Mouse (Mus musculus) layer of hippocampus, postnatal 25 days (tissue): ENCODE measurements around the gene Zfp384. TPM values are rescaled to one million over a fixed set of nuclear protein-coding genes. Genes with fewer than 3 reads are reported as not detected.

Experiments used
- DNase-seq, 2 experiments: peaks; one replicate each; pipeline ENCODE4 v3.0.0; 2022; ENCODE audit warnings: mixed read lengths in 2 of 2, low spot score in 1 of 2; ENCODE audit errors: extremely low spot score in 1 of 2
- total RNA-seq, 2 experiments: library from RNA; stranded (reverse); gene quantifications; 2 replicates each; pipeline ENCODE4 v1.2.3; 2021

The Zfp384 gene
- 10 to 100 TPM; 42.4 to 49.6 TPM for total RNA-seq

DNA sequence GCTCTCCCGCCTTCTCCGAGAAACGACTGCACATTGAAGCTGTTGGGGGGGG, at the start of gene Zfp384:
Gene Zfp384 (plus strand): TSS at position 17 of the 52 bp plus-strand sequence.
- DNase-seq = no peak

DNA sequence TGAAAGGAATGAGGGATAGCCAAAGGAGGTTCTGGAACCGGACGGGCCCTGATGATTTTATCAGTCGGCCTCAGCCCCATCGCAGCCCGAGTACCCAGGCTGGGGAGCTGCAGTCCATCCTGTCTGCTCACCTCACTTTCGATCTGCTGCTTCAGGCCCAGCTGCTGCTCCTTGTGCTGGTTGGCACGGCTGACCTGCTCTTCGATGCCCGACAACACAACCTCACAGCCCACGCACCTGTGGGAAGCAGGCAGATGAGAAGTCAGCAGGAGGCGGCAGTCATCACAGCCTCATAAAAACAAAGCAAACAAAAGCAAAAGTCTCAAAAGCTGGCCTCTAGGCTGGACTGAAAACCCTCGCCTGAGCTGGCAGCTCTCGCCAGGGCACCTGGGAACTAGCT, 49.0 kb upstream of the Zfp384 start:
- no peak for DNase-seq

DNA sequence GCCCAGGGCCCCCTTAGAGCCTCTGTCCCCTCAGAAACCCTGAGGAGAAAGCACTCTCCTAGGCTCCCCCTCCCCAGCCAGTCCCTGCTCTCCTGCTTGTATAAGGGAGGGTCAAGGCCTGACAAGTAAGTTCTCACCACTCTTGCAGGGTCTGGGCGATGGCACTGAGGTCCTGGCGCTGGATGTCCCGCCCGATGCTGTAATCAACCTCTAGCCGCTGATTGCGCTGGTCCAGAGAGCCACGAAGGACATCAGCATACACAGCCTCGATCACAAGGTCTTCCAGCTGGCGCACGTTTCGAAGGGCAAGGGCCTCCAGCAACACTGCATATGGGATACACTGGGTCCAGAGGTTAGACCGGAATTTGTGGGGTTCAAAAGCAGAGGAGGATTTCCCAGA, 47.9 kb upstream of the Zfp384 start:
- no peak for DNase-seq

DNA sequence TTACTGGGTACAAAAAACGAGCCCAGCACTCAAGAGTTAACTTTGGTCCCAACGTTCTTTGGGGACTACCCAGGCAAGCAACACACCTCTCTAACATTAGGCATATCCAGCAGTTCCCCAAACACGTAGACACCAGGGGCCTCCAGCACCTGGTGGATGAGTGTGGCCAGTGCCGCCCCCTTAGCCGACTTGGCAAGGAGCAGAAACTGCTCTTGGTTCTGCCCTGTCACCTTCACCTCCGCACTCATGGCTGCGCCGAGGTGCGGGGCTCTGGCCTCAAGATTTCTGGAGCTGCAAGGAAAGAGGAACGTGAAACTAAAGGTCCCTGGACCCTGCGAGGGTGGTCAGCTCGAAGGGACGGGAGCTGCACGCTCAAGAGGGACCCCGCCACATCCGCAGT, 44.3 kb upstream of the Zfp384 start:
- no peak for DNase-seq

DNA sequence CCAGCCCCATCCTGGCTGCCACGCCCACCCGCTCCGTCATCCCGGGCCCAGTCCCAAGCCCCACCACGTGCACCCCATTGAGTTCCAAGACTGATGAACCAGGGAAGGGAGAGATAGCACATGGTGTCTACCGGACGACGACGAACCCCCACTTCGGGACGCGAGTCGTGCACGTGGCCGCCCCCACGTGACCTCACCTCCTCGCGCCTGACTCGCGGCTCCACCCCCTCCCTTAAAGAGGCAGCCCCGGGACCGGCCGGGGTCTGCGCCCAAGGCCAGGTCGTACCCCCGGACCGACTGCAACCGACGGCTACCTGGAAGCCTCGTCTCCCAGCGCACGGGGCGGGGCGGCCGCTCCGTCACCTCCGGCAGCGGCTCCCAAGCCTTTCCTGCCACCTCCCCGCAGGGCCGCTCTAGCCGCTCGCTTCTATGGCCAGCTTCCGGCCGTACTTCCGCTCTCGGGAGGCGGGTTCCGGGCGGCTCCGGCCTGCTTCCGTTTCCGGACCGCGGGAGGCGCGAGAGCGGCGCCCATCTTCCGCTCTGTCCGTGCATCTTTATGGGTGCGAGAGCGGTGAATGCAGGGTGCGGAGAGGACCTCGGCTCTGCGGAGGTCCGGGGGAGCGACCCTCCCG, 43.7 kb upstream of the Zfp384 start, which contains the start of gene Cops7a:
Gene Cops7a (minus strand): TSS at position 451 of the 632 bp plus-strand sequence.
- DNase-seq = peak; percentile 94 to 96

DNA sequence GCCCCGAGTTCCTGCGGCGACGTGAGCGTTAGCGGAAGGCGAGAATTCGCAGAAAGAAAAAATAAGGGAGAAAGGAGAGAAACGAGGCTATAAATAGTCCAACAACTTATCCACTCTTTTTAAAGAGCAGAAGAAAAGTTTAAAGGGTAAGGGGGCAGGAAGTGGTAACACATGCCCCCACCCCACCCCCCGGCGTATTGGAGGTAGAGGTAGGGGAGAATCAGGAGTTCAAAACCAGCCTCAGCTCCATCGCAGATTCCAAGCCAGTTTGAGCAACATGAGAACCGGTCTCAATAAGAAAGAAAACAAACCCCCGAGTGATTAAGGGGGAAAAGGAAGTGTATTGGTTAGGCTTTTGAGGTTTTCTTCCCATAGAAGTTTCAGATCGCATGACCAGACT, 43.2 kb upstream of the Zfp384 start:
- no peak for DNase-seq

DNA sequence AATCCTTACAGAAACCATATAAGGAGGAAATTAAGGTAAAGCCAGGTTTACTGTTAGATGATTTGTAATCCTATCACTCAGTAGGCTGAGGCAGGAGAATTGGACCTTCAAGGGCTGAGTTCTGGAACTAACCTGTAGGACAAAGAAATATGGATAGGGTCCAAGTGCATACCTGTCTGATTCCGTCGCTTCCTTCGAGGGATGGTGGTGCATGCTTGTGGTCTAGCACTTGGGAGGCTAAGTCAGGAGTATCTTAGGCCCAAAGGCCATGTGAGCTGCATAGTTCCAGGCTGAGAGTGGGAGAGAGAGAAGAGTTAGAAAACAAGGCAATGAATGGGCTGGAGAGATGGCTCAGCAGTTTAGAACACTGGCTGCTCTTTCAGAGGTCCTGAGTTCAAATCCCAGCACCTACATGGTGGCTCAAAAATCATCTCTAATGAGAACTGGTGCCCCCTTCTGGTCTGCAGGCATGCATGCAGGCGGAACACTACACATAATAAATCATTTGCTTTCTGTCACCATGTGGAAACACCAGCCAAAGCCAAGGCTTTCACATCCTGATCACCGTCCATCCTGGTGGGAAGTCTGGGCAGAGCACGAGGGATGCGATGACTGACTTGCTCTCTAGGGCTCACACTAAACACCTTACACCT, 42.4 kb upstream of the Zfp384 start:
- DNase-seq = no peak

DNA sequence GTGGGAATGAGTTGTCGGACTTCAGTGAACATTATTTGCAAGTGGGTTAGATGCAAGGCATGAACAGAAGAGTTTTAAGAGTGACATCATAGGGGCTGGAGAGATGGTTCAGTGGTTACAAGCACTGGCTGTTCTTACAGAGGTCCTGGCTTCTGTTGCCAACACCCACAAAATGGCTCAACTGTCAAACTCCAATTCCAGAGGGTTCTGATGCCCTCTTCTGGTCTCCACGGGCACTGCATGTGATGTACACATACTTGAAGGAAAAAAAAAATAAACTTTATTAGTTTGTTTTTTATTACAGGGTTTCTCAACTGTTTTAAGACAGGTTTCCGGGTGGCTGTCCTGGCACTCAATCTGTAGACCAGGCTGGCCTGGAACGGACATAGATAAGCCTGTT, 41.2 kb upstream of the Zfp384 start:
- DNase-seq = peak in 1 of 2 experiments; percentile 58

DNA sequence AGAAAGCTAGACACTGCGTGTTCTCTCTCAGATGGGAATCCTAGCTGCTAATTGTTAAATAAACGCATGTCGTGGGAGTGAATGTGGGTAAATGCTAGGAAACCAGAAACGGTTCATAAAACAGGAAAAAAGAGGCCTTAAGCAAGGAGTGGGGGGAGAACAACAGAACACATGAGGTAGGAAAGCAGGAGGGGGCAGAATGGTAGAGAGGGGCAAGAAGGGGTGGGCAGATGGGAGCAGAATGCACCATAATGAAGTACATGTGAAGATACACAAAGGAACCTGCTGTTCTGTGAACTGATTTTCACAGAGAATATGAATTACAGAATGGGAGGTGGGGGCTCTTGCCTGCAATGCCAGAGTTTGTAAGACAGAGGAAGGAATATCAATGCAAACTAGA, 16.7 kb upstream of the Zfp384 start:
- DNase-seq = no peak

DNA sequence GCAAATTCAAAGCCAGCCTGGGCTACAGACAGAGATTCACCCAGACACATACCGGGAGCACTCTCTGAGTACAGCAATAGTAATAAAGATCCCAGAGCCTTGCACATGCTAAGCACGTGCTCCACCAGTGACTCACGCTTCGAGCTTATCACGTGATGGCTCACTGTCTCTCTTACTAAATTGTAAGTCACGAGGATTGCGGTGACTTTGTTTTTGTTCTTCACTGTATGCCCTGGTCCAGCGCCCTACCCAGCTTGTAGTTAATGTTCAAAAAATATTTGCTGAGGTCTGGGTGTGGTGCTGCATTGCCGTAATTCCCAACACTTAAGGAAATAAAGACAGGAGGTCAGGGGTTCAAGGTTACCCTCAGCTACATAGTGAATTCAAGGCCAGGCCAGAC, 15.6 kb upstream of the Zfp384 start:
- DNase-seq = no peak

DNA sequence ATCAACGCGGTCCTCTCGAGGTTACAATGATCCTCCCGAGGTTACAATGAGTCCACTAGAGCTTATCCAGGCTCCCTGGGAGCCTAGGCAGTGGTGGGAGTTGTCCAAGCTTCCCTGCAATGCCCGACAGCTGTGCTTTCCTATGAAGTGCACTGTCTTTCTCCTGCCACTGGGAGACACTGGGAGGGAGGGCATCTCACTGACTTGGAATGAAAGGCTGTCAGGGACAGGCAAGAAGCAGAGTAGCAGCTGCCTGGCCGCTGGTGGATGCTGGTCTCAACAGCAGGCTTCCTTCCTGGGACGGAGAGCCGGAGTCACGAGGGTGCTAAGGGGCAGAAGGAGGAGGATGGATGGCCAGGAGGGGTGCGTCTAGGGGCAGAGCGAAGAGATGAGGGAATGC, 15.1 kb upstream of the Zfp384 start:
- no peak for DNase-seq

DNA sequence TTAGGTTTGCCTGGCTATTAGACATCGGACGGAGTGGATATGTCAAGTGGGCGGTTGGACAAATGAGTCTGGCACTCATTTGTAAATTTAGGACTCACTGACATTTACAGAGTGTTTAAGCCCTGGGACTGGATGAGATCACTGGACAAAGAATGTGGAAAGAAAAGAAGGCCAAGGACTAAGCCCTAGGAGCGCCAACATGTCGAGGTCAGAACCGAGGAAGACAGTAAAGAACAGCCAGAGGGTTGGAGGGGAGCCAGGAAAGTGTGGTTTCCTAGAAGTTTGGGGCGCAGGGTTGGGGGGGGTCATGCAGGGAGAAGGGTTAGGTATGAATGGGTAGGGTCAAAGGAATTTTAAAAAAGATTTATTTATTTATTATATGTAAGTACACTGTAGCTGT, 13.7 kb upstream of the Zfp384 start:
- DNase-seq = no peak

DNA sequence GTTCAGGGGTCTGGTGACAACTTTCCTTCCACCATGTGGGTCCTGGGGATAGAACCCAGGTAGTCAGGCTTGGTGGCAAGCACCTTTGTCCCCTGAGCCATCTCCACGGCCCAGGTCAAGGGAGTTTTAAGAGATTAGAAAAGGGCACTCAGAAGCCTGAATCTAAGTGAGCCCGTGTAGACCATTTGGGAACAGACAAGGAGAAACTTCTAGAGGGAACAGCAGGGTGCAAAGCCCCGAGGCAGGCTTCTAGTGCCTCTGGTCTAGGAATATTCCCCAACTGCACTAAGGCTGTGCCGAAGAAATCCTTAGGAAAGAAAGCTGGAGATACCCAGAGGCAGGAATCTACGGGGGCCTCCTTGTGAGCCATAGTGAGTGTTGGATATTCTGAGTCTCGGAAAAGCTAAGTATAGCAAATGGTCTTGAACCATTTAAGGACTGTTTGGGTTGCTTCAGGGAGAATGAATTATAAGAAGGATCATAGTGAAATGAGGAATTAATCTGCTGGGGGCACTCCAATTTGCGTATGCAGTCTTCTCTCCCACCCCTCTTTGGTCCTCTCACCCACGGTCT, 13.0 kb upstream of the Zfp384 start:
- DNase-seq = no peak

DNA sequence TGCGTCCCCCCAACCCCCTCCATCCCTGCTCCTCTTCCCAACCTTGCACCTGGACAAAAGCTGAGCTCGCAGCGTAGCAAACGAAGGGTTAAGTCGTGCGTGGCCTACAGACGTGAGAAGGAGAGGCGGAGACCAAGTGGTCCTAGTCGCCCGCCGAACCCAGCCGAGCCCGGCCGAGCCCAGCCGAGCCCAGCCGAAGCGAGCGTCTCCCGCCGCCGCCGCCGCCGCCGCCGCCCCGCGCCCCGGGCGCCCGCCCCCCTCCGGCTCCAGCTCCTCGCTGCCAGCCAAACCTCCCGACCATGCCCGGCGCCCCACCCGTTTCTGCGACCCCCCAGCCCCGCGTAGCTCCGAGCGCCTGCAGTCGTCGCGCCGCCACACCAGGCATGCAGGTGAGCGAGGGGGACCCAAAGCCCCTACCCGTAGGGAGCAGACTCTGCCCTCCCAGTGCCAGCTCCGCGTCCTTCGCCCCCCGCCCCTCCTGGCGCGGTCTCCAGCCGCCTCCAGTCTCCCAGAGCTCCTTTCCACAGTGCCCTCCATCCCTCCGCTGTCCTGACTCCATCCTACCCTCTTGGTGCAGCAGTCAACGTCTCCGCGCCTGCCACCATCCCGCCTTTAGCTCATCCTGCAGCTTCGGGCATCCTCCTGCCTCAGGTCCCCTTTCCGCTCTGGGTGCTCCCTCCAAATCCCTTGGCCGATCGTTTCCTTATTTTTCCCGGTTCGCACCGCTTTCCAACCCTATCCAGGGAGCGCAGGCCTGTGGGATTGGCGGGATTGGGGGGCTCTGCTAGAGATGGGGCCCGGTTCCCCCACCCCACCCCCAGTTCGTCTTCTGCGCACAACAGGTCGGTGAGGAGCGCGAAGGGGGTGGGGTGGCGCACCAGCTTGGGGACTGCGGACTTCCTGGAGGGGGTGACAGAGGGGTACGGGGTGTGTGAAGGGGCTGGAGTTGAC, 12.1 kb upstream of the Zfp384 start, which contains the start of gene Pianp:
Gene Pianp (plus strand): TSS at position 144 of the 951 bp plus-strand sequence.
- peak; percentile 76 to 84 for DNase-seq

DNA sequence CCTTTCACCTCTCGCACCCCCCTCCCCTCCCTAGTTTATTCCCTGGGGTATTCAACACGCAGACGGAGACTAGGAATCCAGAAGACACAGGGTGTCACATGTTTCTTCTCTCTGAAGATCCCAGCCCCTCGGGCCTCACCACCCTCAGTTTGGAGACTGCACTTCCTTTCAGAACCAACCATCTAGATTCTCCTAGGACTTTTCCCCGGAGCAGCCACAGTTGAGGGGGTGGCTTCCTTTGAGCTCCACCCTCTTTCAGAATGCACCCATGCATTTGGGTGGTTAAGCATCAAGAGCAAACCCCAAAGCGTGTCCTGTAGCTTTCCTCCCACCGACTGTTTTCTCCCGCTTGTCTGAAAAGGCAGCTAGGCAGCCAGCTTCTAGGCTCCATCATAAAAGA, 10.9 kb upstream of the Zfp384 start:
- no peak for DNase-seq

DNA sequence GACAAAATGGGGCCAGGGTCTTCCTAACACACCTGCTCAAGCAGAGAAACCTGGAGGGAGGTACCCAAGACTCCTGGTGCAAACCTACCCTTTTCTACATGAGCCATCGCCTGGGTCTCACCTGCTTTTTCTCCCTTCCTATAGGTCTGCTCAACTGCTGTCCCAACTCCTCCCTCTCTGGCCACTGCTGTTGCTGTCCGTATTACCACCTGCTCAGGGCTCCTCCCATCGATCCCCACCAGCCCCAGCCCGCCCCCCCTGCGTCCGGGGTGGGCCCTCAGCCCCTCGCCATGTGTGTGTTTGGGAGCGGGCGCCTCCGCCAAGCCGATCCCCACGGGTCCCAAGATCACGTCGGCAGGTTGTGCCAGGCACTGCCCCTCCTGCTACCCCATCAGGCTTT, 9.9 kb upstream of the Zfp384 start:
- DNase-seq = no peak

DNA sequence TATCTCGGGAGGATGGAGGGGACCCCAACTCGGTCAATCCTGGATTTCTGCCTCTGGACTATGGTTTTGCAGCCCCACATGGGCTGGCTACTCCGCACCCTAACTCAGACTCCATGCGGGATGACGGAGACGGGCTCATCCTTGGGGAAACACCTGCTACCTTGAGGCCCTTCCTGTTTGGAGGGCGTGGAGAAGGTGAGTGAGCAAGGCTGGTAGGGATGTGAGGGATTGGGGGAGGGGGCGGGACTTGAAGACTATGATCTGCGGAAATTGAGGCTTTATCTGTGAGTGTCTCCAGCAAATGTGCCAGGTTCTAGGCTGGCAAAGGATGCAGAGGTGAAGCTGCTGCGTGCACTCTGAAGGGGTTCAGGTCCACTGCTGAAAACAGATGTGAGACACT, 9.4 kb upstream of the Zfp384 start:
- no peak for DNase-seq

DNA sequence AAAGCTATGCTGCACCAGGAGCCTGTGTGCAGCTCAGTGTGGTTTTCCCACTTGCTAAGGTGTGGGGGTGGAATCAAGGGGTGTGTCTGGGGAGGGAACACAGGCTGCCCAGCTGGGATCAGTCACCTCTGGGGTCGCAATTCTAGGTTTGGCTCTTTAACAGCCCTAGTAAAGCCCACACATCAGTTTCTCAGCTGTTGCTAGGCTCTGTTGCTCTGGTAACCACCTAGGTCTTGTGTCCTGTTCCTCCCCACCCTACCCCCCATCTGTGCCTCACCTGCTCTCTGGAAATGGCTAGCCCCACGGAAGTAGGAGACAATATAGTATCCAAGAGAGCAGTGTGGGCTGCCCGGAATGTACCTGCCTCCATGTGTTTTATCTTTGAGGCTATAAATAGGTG, 5.2 kb upstream of the Zfp384 start:
- no peak for DNase-seq

DNA sequence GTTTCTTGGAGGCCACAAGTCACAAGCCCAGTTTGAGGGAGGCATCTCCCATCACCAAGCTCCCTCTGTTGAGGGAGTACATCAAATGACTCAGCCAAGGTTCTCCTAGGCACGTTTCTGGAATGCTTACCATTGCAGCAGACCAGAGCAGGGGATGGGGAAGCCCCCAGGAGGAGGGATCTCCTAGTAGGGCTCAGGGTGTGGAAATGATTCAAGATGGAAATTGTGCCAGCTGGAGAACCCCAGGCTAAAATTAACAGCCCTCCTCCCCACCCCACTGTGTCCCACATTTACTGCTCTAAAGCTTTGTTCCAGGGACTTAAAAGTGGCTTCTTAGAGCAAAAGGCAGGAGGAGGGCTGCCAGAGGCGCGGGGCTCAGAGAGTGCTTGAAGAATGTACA, 3.9 kb upstream of the Zfp384 start:
- DNase-seq = no peak

DNA sequence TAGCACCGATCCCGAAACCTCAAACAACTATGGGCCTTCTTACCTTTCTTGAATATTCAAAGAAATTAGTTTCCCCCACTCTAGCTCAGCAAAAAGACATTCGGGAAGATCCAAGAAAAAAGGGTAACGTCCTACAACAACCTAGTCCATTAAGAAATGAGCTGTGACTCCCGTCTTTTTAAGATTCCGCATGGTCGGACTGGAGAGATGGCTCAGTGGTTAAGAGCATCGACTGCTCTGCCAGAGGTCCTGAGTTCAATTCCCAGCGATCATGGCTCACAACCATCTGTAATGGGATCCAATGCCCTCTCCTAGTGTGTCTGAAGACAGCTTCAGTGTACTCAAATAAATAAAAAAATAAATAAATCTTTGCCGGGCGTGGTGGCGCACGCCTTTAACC, 885 bp upstream of the Zfp384 start:
- DNase-seq = no peak

DNA sequence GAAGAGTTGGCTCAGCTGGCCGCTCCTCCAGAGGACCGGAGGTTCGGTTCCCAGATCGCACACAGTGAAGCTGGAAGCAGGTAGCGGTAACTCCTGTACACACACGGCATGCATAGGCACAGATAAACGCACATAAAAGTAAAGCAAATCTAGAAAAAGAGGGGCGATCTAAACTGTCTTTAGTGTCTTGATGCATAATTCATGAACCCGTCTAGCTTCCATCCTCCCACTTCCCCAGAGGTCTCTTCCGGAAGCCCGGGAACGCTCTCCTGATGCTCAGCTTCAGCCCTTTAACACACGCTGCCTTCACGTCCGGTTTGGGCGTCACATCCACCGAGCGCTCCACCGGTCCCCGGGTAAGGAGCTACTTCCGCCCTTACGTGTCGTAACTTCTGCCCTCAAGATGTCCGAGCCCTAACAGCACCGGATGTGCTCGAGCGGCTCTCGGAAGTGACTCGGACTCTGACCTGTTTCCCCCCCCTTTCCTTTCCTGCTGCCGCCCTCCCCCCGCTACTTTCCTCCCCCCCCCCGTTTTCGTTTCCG, 288 bp upstream of the Zfp384 start:
- peak; percentile 90 to 92 for DNase-seq
